ENCODE assay signal across 8 mouse cellular contexts in genomic region chr1:191025016-191026012, GRCm38 (mm10). TPM values are rescaled to one million over a fixed set of nuclear protein-coding genes. Genes with fewer than 3 reads are reported as not detected.
DNase-seq lines count a peak whose midpoint lies in the region; ATAC-seq and TF ChIP-seq lines count a peak whose summit lies in the region.
"Had no signal": no experiment of that assay in that cellular context is flagged by ENCODE, and none has a peak within 500 bp of the region (broad histone marks: within the 10 kb centered on the region; RNA-seq: fewer than 3 reads in every experiment).

No protein-coding gene starts in this region.

- ATAC-seq in kidney, embryonic 14.5 days (ENCODE audit: low FRiP score, low TSS enrichment), result no peak; the same call in none of the 2 replicates
- ATAC-seq in liver, embryonic 14.5 days (ENCODE audit: insufficient read depth), result peak; percentile 55
- ATAC-seq in neural tube, embryonic 14.5 days (ENCODE audit: low read depth), result peak; percentile 67

- H3K9ac ChIP-seq in ES-Bruce4 (ENCODE audit: low read depth, poor library complexity, severe bottlenecking), result peak overlapping the region; percentile 56
- peak overlapping the region; percentile 82 for H3K9ac ChIP-seq in kidney, embryonic 14.5 days (ENCODE audit: low read depth, low read length)
- H3K9ac ChIP-seq in liver, embryonic 14.5 days (replicated peaks), result peak overlapping the region; percentile 57
- peak overlapping the region; percentile 92 for H3K9ac ChIP-seq in neural tube, embryonic 14.5 days (replicated peaks; ENCODE audit: low read depth, low read length)

- H3K9me3 ChIP-seq in ES-Bruce4 (replicated peaks; ENCODE audit: control insufficient read depth, insufficient read depth, low read length, poor library complexity, severe bottlenecking), result no peaks in the 10 kb centered on the region
- no peaks in the 10 kb centered on the region for H3K9me3 ChIP-seq in kidney, embryonic 14.5 days (ENCODE audit: control insufficient read depth, low read length)
- no peaks in the 10 kb centered on the region for H3K9me3 ChIP-seq in liver, embryonic 14.5 days (ENCODE audit: control insufficient read depth, low read length)
- no peaks in the 10 kb centered on the region for H3K9me3 ChIP-seq in neural tube, embryonic 14.5 days (ENCODE audit: control insufficient read depth, low read length)

- no peaks in the 10 kb centered on the region for H3K27me3 ChIP-seq in ES-Bruce4 (ENCODE audit: control insufficient read depth, insufficient read depth, low read length, poor library complexity, severe bottlenecking)
- H3K27me3 ChIP-seq in kidney, embryonic 14.5 days (ENCODE audit: control insufficient read depth, insufficient read depth, low read length), result 0 out of 2 replicates have a peak, but pooled peaks cover 3% of the 10 kb centered on the region
- no peaks in the 10 kb centered on the region for H3K27me3 ChIP-seq in liver, embryonic 14.5 days (ENCODE audit: control insufficient read depth, insufficient read depth, low read length)
- no peaks in the 10 kb centered on the region for H3K27me3 ChIP-seq in neural tube, embryonic 14.5 days (ENCODE audit: control insufficient read depth, insufficient read depth, low read length)

- no peak for TF ChIP-seq CTCF in ES-Bruce4 (IDR thresholded peaks at IDR 0.05; ENCODE audit: low read depth, low read length)
- no peak for TF ChIP-seq CTCF in liver, embryonic 14.5 days (IDR thresholded peaks at IDR 0.05; ENCODE audit: low read depth)

- H3K4me2 ChIP-seq in kidney, embryonic 14.5 days (replicated peaks; ENCODE audit: low read depth, low read length), result peak overlapping the region; percentile 96
- peak overlapping the region; percentile 79 for H3K4me2 ChIP-seq in liver, embryonic 14.5 days (ENCODE audit: low read depth)
- peak overlapping the region; percentile 89 for H3K4me2 ChIP-seq in neural tube, embryonic 14.5 days (ENCODE audit: low read depth, low read length)

- H3K36me3 ChIP-seq in ES-Bruce4 (ENCODE audit: control insufficient read depth, insufficient read depth, low read length, poor library complexity, severe bottlenecking), result 0 out of 2 replicates have a peak, but pooled peaks cover 2% of the 10 kb centered on the region
- H3K36me3 ChIP-seq in kidney, embryonic 14.5 days (ENCODE audit: control insufficient read depth, insufficient read depth, low read length), result no peaks in the 10 kb centered on the region
- no peaks in the 10 kb centered on the region for H3K36me3 ChIP-seq in liver, embryonic 14.5 days (replicated peaks; ENCODE audit: control insufficient read depth, insufficient read depth, low read depth)
- no peaks in the 10 kb centered on the region for H3K36me3 ChIP-seq in neural tube, embryonic 14.5 days (ENCODE audit: control insufficient read depth, insufficient read depth, low read length)

- peak; percentile 76 for DNase-seq in A20 (ENCODE audit: low read depth, low spot score)
- peak; percentile 39 to 60 for DNase-seq in cerebellum, postnatal 36 days
- DNase-seq in heart, adult 8-10 months (ENCODE audit: low spot score), result peak; percentile 9
- no peak for DNase-seq in liver, embryonic 14.5 days (ENCODE audit: low read depth in 3 of 3, low spot score in 3 of 3)

- H3K27ac ChIP-seq in ES-Bruce4 (ENCODE audit: insufficient read depth, low read length), result no peak overlapping the region
- H3K27ac ChIP-seq in kidney, embryonic 14.5 days (ENCODE audit: low read depth, low read length), result peak overlapping the region; percentile 52
- peak overlapping the region; percentile 17 for H3K27ac ChIP-seq in liver, embryonic 14.5 days
- peak overlapping the region; percentile 92 for H3K27ac ChIP-seq in neural tube, embryonic 14.5 days (ENCODE audit: low read depth, low read length)

- peak overlapping the region; percentile 79 for H3K4me3 ChIP-seq in ES-Bruce4 (ENCODE audit: low read depth, low read length)
- H3K4me3 ChIP-seq in kidney, embryonic 14.5 days (ENCODE audit: low read length), result peak overlapping the region; percentile 80
- H3K4me3 ChIP-seq in liver, embryonic 14.5 days (ENCODE audit: insufficient read depth in 1 of 2, low read depth in 2 of 2, low read length in 2 of 2), result peak overlapping the region; percentile 68 to 69
- peak overlapping the region; percentile 83 for H3K4me3 ChIP-seq in neural tube, embryonic 14.5 days (ENCODE audit: low read depth, low read length)

- H3K4me1 ChIP-seq in ES-Bruce4 (ENCODE audit: control insufficient read depth, insufficient read depth, low read length), result no peaks in the 10 kb centered on the region
- H3K4me1 ChIP-seq in kidney, embryonic 14.5 days (ENCODE audit: control insufficient read depth, insufficient read depth, low read length), result peaks cover 14% of the 10 kb centered on the region; the same call in 1 of the 2 replicates
- H3K4me1 ChIP-seq in liver, embryonic 14.5 days (replicated peaks; ENCODE audit: control insufficient read depth in 2 of 2, insufficient read depth in 2 of 2, low read length in 1 of 2), result peaks cover 3 to 9% of the 10 kb centered on the region in 2 experiments
- H3K4me1 ChIP-seq in neural tube, embryonic 14.5 days (ENCODE audit: control insufficient read depth, insufficient read depth, low read length), result peaks cover 15% of the 10 kb centered on the region; the same call in 1 of the 2 replicates

- TF ChIP-seq POLR2A in ES-Bruce4 (IDR thresholded peaks at IDR 0.05; ENCODE audit: insufficient read depth, low read length), result no peak

- TF ChIP-seq EP300 in ES-Bruce4 (IDR thresholded peaks at IDR 0.05; ENCODE audit: insufficient read depth, low read depth, low read length), result no peak
- TF ChIP-seq EP300 in liver, embryonic 14.5 days (IDR thresholded peaks at IDR 0.05; ENCODE audit: low read depth), result no peak

- WGBS in kidney, embryonic 14.5 days, result 3% methylated on average over 68 of the region's 69 CpGs
- WGBS in liver, embryonic 14.5 days (ENCODE audit: insufficient replicate concordance), result 4% methylated on average over 69 of the region's 69 CpGs
- 2% methylated on average over 59 of the region's 69 CpGs for WGBS in neural tube, embryonic 14.5 days

RNA-seq across cellular contexts. Expression of gene Flvcr1, which starts 0.6 kb away (rescaled TPM):
- 8.3 and 10.0 TPM in 2 replicates for polyA plus RNA-seq in ES-Bruce4 (2011; ENCODE audit: insufficient read depth, insufficient read length, low read depth, missing spikeins)
- 1 to 10 TPM; 3.5 to 6.5 (median 4.0) TPM for total RNA-seq in heart, adult 8-10 months (2022)
- 6.8 and 8.5 TPM in 2 replicates for polyA plus RNA-seq in kidney, embryonic 14.5 days (2014; fragmentation: Nextera tagmentation; extraction: Ambion mirVana)
- polyA plus RNA-seq in liver, embryonic 14.5 days (2012; rRNA removed), result 4.5 and 6.4 TPM in 2 replicates
- 4.5 and 4.9 TPM in 2 replicates for polyA plus RNA-seq in liver, embryonic 14.5 days (2014; fragmentation: Nextera tagmentation; extraction: Ambion mirVana)
- 12.1 and 12.3 TPM in 2 replicates for polyA plus RNA-seq in neural tube, embryonic 14.5 days (2014; fragmentation: Nextera tagmentation; extraction: Ambion mirVana)

RNA-seq across cellular contexts. Expression of gene Spata45, which starts 11.1 kb away (rescaled TPM):
- not detected in 2 replicates for polyA plus RNA-seq in ES-Bruce4 (2011; ENCODE audit: insufficient read depth, insufficient read length, low read depth, missing spikeins)
- not detected for total RNA-seq in heart, adult 8-10 months (2022)
- not detected in 2 replicates for polyA plus RNA-seq in kidney, embryonic 14.5 days (2014; fragmentation: Nextera tagmentation; extraction: Ambion mirVana)
- not detected in 2 replicates for polyA plus RNA-seq in liver, embryonic 14.5 days (2012; rRNA removed)
- polyA plus RNA-seq in liver, embryonic 14.5 days (2014; fragmentation: Nextera tagmentation; extraction: Ambion mirVana), result not detected in 2 replicates
- not detected in 2 replicates for polyA plus RNA-seq in neural tube, embryonic 14.5 days (2014; fragmentation: Nextera tagmentation; extraction: Ambion mirVana)
- total RNA-seq: heart, postnatal 14 days had no signal

RNA-seq across cellular contexts. Expression of gene Tatdn3, which starts 37.4 kb away (rescaled TPM):
- polyA plus RNA-seq in ES-Bruce4 (2011; ENCODE audit: insufficient read depth, insufficient read length, low read depth, missing spikeins), result 9.5 and 12.0 TPM in 2 replicates
- total RNA-seq in heart, adult 8-10 months (2022), result 10 to 100 TPM in 3 of 4 experiments, 1 to 10 TPM in 1; 9.6 to 17.8 (median 12.1) TPM
- 12.6 and 13.2 TPM in 2 replicates for polyA plus RNA-seq in kidney, embryonic 14.5 days (2014; fragmentation: Nextera tagmentation; extraction: Ambion mirVana)
- 4.6 and 6.5 TPM in 2 replicates for polyA plus RNA-seq in liver, embryonic 14.5 days (2012; rRNA removed)
- polyA plus RNA-seq in liver, embryonic 14.5 days (2014; fragmentation: Nextera tagmentation; extraction: Ambion mirVana), result 8.5 and 8.7 TPM in 2 replicates
- polyA plus RNA-seq in neural tube, embryonic 14.5 days (2014; fragmentation: Nextera tagmentation; extraction: Ambion mirVana), result 18.3 and 19.9 TPM in 2 replicates

RNA-seq across cellular contexts. Expression of gene Nsl1, which starts 37.5 kb away (rescaled TPM):
- 24.9 and 35.6 TPM in 2 replicates for polyA plus RNA-seq in ES-Bruce4 (2011; ENCODE audit: insufficient read depth, insufficient read length, low read depth, missing spikeins)
- total RNA-seq in heart, adult 8-10 months (2022), result under 1 TPM; 0.19 to 0.79 (median 0.34) TPM
- polyA plus RNA-seq in kidney, embryonic 14.5 days (2014; fragmentation: Nextera tagmentation; extraction: Ambion mirVana), result 10.4 and 23.3 TPM in 2 replicates
- polyA plus RNA-seq in liver, embryonic 14.5 days (2012; rRNA removed), result 5.3 and 11.2 TPM in 2 replicates
- polyA plus RNA-seq in liver, embryonic 14.5 days (2014; fragmentation: Nextera tagmentation; extraction: Ambion mirVana), result 8.8 and 11.6 TPM in 2 replicates
- polyA plus RNA-seq in neural tube, embryonic 14.5 days (2014; fragmentation: Nextera tagmentation; extraction: Ambion mirVana), result 2.8 and 3.7 TPM in 2 replicates

RNA-seq across cellular contexts. Expression of gene Vash2, which starts 46.2 kb away (rescaled TPM):
- polyA plus RNA-seq in ES-Bruce4 (2011; ENCODE audit: insufficient read depth, insufficient read length, low read depth, missing spikeins), result 4.2 and 4.7 TPM in 2 replicates
- 1 to 10 TPM in 1 of 4 experiments, under 1 TPM in 3; 0.08 to 1.0 (median 0.27) TPM for total RNA-seq in heart, adult 8-10 months (2022)
- 20.3 and 41.4 TPM in 2 replicates for polyA plus RNA-seq in kidney, embryonic 14.5 days (2014; fragmentation: Nextera tagmentation; extraction: Ambion mirVana)
- 0.40 and 0.52 TPM in 2 replicates for polyA plus RNA-seq in liver, embryonic 14.5 days (2012; rRNA removed)
- 0.39 and 0.81 TPM in 2 replicates for polyA plus RNA-seq in liver, embryonic 14.5 days (2014; fragmentation: Nextera tagmentation; extraction: Ambion mirVana)
- 118 and 125 TPM in 2 replicates for polyA plus RNA-seq in neural tube, embryonic 14.5 days (2014; fragmentation: Nextera tagmentation; extraction: Ambion mirVana)

Comparison
In these comparisons a context has a peak if more than half of its experiments do, and no peak if none do; other contexts are left out.
1. DNase-seq: peak in A20 (single experiment), cerebellum, postnatal 36 days (2 of 2) and heart, adult 8-10 months (single experiment); none in liver, embryonic 14.5 days (0 of 3).
2. Peak in every context shown above with its lines, with median percentiles within 50 percentile points of each other: H3K4me3 ChIP-seq, H3K9ac ChIP-seq and H3K4me2 ChIP-seq.